Mouse (Mus musculus): Measurements from ENCODE around the gene Hnrnpab. TPM values are rescaled to one million over a fixed set of nuclear protein-coding genes. Genes with fewer than 3 reads are reported as not detected.

Hnrnpab gene
- 138 TPM for polyA plus RNA-seq (2014; fragmentation: Illumina TruSeq; extraction: RNeasy Lipid Tissue Mini Kit (QIAGEN cat#74804); ENCODE audit: low read depth, low replicate concordance)

DNA sequence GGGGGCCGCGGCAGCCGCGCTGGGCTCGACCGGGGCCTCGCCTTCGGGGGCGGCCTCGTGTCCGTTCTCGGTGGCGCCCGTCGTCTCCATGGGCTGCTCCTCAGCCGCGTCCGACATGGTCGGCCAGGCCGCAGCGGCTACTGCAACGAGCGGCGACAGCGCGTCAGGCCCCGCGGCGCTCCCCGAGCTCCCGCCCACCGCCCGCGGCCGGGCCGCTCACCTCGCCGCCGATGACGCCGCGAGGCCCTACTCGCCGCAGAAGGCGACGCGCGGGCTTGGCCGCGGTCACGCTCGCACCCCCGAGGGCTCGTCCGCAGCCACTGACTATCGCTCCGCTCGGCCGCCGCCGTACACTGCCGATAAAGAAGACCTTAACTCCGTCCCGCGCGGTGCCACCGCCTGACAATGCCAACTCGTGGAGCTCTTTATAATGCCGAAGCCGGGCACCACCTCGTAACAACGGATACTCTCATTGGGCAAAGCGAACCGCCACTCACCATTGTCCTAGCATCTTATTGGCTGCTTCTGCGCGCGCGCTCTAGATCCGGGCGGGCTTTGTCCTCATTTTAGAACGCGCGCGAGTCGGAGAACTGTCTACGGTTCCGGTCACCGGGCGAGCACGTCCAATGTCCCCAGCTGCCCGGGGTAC is at the start of gene Hnrnpab:
Gene Hnrnpab (minus strand): TSS at position 401 of the 649 bp plus-strand sequence.

DNA sequence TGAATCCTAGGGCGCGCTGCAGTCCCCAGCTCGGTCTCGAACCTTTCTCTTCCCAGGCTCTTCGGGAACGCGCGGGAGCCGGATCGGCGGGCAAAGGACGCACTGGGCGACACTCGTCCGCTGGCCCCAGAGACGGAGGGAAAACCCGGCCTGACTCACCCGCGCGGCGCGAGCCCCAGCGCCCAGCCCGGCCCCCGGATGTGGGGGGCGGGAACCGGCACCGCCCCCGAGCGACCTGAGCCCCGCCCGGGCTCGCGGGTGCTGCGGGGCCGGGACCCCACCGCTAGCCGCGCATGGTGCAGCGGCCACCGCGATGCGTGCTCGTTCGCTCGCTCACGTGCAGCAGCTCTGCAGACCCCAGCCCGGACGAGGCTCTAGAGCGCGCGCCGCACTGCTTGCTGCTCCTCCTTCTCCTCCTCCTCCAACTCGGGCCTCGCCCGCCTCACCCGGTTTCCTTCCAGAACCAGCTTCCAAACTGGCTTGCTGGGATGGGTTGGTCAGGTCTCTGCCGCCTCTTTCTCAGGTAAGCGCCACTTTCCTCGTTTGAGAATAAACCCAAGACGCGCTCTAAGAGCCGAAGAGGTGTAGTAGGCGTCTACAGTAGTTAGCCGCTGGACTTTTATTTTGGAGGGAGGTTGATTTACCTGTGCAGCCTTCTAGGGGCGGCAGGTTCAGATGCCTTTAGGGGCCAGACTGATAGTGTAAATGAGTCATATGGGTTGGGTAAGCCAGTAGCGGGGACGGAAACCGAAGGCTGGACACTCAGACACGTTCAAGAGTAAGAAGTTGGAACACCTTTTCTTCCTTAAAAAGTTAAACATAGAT is 44.3 kb upstream of the Hnrnpab start, which contains the start of the genes N4bp3 and D930048N14Rik:
Gene N4bp3 (minus strand): TSS at position 152 of the 825 bp plus-strand sequence.
Gene D930048N14Rik (plus strand): TSS at position 264 of the 825 bp plus-strand sequence.

DNA sequence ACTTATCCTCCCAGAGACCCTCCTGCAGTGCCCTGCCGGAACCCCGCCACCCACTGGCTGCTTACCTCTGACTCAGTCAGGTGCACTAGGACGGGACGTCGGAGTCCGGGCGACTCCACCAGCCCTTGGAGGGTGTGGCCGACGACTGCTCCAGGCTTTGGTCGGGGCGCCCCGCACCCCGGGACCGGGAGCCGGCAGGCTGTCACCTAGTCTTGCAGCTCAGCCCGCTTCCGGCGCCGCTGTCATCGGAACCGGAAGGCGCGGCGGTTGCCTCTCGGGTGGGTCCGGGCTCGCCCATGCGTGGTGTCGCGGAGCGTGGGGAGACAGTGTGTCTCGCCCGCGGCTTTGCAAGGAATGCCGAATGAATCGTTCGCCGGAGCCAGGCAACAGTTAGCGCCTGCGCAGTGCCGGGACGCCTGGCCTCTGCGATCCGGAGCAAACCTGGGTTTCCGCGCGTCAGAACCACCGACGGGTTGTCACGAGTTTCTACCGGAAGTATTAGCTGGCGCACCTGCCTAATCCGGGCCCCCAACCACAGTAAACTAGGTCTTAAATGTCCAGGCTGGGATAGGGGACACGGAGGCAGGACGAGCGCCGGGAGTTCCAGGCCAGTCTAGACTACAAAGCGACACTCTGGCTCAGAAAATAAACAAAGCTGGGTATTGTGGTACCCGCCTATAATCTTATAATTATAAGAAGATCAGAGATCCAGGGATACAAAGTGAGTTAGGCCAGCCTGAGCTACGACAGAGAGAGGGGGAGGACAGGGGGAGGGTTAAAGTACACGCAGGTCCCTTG is 29.1 kb upstream of the Hnrnpab start, which contains the start of gene Rmnd5b:
Gene Rmnd5b (minus strand): TSS at position 372 of the 798 bp plus-strand sequence.

DNA sequence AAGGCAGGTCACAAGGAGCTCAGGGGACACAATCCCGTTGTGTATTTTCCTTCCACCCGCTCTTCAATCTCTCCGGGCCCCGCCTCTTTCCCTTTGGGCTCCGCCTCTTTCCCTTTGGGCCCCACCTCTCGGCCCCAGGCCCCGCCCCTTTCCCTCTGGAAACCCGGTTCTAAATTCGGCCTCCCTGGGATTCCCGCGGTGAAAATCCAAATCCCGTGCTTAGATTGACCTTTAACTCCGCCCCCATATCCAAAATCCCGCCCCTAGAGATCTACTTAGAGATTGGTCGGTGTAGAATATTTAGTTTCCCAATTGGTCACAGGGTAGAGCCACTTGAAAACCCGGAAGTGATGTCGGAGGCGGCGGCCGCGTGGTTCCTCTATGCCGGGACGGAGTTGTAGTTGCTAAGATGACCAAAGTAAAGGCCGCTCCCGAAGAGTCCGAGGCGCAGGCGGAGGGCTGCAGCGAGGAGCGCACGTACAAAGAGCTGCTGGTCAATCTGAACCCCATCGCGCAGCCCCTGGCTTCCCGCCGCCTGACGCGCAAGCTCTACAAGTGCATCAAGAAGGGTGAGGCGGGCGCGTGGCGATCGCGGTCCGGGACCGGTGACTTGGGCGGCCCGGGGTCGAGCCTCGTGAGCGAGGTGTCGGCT is 12.9 kb upstream of the Hnrnpab start, which contains the start of gene Nhp2:
Gene Nhp2 (plus strand): TSS at position 327 of the 652 bp plus-strand sequence.

DNA sequence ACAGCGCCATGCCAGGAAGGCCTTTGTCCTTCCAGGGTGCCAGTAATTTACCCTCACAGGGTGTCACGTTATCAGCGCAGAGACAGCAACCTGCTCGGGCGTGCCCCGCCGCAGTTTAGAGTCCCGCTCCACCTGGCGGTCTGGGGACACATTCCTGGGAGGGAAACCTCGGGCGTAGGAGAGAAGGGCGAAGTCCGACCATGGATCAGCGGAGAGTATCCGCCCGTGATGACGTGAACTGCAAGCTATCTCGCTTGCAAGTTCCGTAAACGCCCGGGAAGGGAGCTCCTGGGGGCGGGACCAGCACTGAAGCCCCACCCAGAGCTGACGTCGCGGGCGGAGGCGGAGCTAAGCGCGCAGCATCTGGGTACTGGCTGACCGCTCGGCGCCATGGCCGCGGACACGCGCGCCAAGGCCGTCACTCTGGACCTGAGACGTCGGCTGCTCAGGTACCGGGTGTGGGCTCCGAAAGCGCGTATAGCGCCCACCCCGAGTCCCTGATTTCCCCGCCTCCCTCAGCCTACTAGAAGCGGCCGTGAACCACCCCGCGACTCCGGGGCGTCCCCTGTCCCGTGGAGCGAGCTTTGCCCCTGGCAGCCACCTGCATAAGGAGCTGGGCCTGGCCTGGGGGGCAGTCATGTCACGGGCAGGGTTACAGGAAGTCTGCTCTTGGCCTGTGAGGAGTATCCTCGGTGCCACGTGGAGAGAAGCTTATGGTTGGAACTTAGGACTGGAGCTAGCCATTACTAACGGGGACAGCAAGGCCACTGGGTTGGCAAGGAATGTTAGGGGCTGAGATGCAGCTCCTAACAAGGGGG is 22.0 kb downstream of the Hnrnpab start, which contains the start of gene Phykpl:
Gene Phykpl (plus strand): TSS at position 327 of the 818 bp plus-strand sequence.

Other genes starting within 250 kb of the Hnrnpab start
- gene Phykpl, start 22.1 kb downstream of the Hnrnpab start, polyA plus RNA-seq (2014; fragmentation: Illumina TruSeq; extraction: RNeasy Lipid Tissue Mini Kit (QIAGEN cat#74804); ENCODE audit: low read depth, low replicate concordance), result 12.3 TPM
- 20.7 TPM for gene Nhp2, start 12.9 kb upstream of the Hnrnpab start, polyA plus RNA-seq (2014; fragmentation: Illumina TruSeq; extraction: RNeasy Lipid Tissue Mini Kit (QIAGEN cat#74804); ENCODE audit: low read depth, low replicate concordance)
- gene Rmnd5b, start 29.0 kb upstream of the Hnrnpab start, polyA plus RNA-seq (2014; fragmentation: Illumina TruSeq; extraction: RNeasy Lipid Tissue Mini Kit (QIAGEN cat#74804); ENCODE audit: low read depth, low replicate concordance), result 17.4 TPM
- 6.6 TPM for gene N4bp3, start 44.0 kb upstream of the Hnrnpab start, polyA plus RNA-seq (2014; fragmentation: Illumina TruSeq; extraction: RNeasy Lipid Tissue Mini Kit (QIAGEN cat#74804); ENCODE audit: low read depth, low replicate concordance)
- gene D930048N14Rik, start 44.1 kb upstream of the Hnrnpab start, polyA plus RNA-seq (2014; fragmentation: Illumina TruSeq; extraction: RNeasy Lipid Tissue Mini Kit (QIAGEN cat#74804); ENCODE audit: low read depth, low replicate concordance), result 2.4 TPM
- 53.7 TPM for gene 0610009B22Rik, start 82.0 kb upstream of the Hnrnpab start, polyA plus RNA-seq (2014; fragmentation: Illumina TruSeq; extraction: RNeasy Lipid Tissue Mini Kit (QIAGEN cat#74804); ENCODE audit: low read depth, low replicate concordance)
- gene Sec24a, start 156.8 kb upstream of the Hnrnpab start, polyA plus RNA-seq (2014; fragmentation: Illumina TruSeq; extraction: RNeasy Lipid Tissue Mini Kit (QIAGEN cat#74804); ENCODE audit: low read depth, low replicate concordance), result 8.9 TPM
- 162 TPM for gene Sar1b, start 156.8 kb upstream of the Hnrnpab start, polyA plus RNA-seq (2014; fragmentation: Illumina TruSeq; extraction: RNeasy Lipid Tissue Mini Kit (QIAGEN cat#74804); ENCODE audit: low read depth, low replicate concordance)